Mouse (Mus musculus): ENCODE measurements around the gene Cdk20. TPM values are rescaled to one million over a fixed set of nuclear protein-coding genes. Genes with fewer than 3 reads are reported as not detected.

The Cdk20 gene
- total and polyA plus RNA-seq, 3 experiments, result 0.21 to 2.2 (median 1.5) TPM

DNA sequence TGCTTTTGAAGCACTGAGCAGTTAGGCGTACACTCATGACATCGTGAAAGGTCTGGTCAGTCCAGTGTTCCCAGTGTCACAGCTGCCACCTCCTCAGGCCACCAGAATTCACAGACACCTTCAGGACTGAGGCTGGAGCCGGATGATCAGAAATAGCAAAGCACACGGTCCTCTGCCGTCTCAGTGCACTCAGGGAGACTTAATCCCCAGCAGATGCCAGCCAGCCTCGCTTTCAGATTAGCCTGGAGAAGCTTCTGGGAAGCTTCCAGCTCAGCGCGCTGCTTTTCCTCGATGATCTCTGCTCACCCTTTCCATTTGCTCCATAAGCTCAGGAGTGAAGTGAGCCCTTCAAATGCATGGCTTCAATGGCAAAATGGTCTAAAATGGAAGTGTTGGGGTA is 33.1 kb downstream of the Cdk20 start:
- TF ChIP-seq BHLHE40 (IDR thresholded peaks at IDR 0.05; ENCODE audit: low read depth, low read length) (no peak), NRF1 (IDR thresholded peaks at IDR 0.05; ENCODE audit: low read depth, low read length) (no peak), MAFK (IDR thresholded peaks at IDR 0.05; ENCODE audit: insufficient replicate concordance, low read length) (no peak), SIN3A (IDR thresholded peaks at IDR 0.05; ENCODE audit: low read length) (no peak), MAZ (IDR thresholded peaks at IDR 0.05; ENCODE audit: low read depth, low read length) (no peak), CTCF (conservative IDR thresholded peaks at IDR 0.05 in 1 of 2, IDR thresholded peaks at IDR 0.05 in 1 of 2; ENCODE audit: low read depth in 2 of 2, low read length in 2 of 2) (no peak), TBP (conservative IDR thresholded peaks at IDR 0.05; ENCODE audit: low read depth, low read length) (no peak)
- no peak overlapping the region for H3K4me2 ChIP-seq (ENCODE audit: insufficient read depth, low read depth, poor library complexity, severe bottlenecking)
- H3K4me1 ChIP-seq (ENCODE audit: control insufficient read depth in 1 of 2, insufficient read depth in 2 of 2), result no peaks in the 10 kb centered on the region
- H3K4me3 ChIP-seq (replicated peaks in 1 of 3; ENCODE audit: low read depth in 2 of 3, low read length in 2 of 3, poor library complexity in 1 of 3), result no peak overlapping the region
- in situ Hi-C loops (cut with MboI; ENCODE audit: low pct_ligation_motif_present, low pct_unique_long_range_greater_than_20kb, low sequenced_read_pairs) (no loop called here), dilution Hi-C loops (cut with MboI; ENCODE audit: extremely low pct_ligation_motif_present, extremely low pct_unique_long_range_greater_than_20kb, low sequenced_read_pairs) (no loop called here)
- peaks cover 2% of the 10 kb centered on the region for H3K9me3 ChIP-seq (replicated peaks; ENCODE audit: low read length)
- DNase-seq (ENCODE audit: extremely low read depth), result no peak
- no peaks in the 10 kb centered on the region for H3K79me2 ChIP-seq (replicated peaks; ENCODE audit: control insufficient read depth, extremely low read depth, insufficient read depth, poor library complexity, severe bottlenecking)
- H3K36me3 ChIP-seq (replicated peaks in 1 of 2; ENCODE audit: control insufficient read depth in 1 of 2, insufficient read depth in 1 of 2, low read length in 1 of 2), result no peaks in the 10 kb centered on the region
- no peaks in the 10 kb centered on the region for H3K27me3 ChIP-seq (replicated peaks)
- no peak overlapping the region for H3K27ac ChIP-seq (ENCODE audit: insufficient read depth, low read depth)
- H3K9ac ChIP-seq (ENCODE audit: insufficient read depth, low read depth), result no peak overlapping the region

DNA sequence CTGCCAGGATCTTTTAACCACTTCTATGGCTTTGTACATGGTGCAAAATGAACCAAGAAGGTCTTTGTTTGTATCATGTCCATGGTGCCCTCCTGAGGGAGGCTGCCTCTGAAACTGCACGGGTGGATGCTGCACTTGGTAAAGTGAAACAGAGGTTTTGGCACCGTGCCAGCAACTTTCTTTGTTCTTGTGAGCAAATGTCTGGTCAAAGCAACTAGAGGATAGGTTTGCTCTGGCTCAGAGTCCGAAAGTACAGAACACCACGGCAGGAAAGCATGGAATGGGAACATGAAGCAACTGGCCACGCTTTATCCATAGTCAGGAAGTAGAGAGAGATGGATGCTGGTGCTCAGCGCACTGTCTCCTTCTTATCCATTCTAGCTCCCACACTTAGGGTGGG is 35.8 kb downstream of the Cdk20 start:
- Histone ChIP-seq H3K27me3 (replicated peaks) (no peaks in the 10 kb centered on the region), H3K79me2 (replicated peaks; ENCODE audit: control insufficient read depth, extremely low read depth, insufficient read depth, poor library complexity, severe bottlenecking) (no peaks in the 10 kb centered on the region), H3K4me3 (replicated peaks in 1 of 3; ENCODE audit: low read depth in 2 of 3, low read length in 2 of 3, poor library complexity in 1 of 3) (no peak overlapping the region), H3K4me2 (ENCODE audit: insufficient read depth, low read depth, poor library complexity, severe bottlenecking) (no peak overlapping the region), H3K4me1 (ENCODE audit: control insufficient read depth in 1 of 2, insufficient read depth in 2 of 2) (no peaks in the 10 kb centered on the region), H3K9ac (ENCODE audit: insufficient read depth, low read depth) (no peak overlapping the region), H3K27ac (ENCODE audit: insufficient read depth, low read depth) (no peak overlapping the region), H3K9me3 (replicated peaks; ENCODE audit: low read length) (no peaks in the 10 kb centered on the region), H3K36me3 (replicated peaks in 1 of 2; ENCODE audit: control insufficient read depth in 1 of 2, insufficient read depth in 1 of 2, low read length in 1 of 2) (no peaks in the 10 kb centered on the region)
- TF ChIP-seq HCFC1 (IDR thresholded peaks at IDR 0.05; ENCODE audit: low read depth, low read length), result no peak
- TF ChIP-seq ZMIZ1 (IDR thresholded peaks at IDR 0.05; ENCODE audit: low read depth, low read length), result no peak
- TF ChIP-seq TBP (conservative IDR thresholded peaks at IDR 0.05; ENCODE audit: low read depth, low read length), result no peak
- no peak for TF ChIP-seq CHD1 (IDR thresholded peaks at IDR 0.05; ENCODE audit: low read depth, low read length)
- no peak for TF ChIP-seq CTCF (conservative IDR thresholded peaks at IDR 0.05 in 1 of 2, IDR thresholded peaks at IDR 0.05 in 1 of 2; ENCODE audit: low read depth in 2 of 2, low read length in 2 of 2)
- no peak for TF ChIP-seq JUN (IDR thresholded peaks at IDR 0.05; ENCODE audit: insufficient read depth, low read depth, low read length)
- no peak for TF ChIP-seq MAX (IDR thresholded peaks at IDR 0.05; ENCODE audit: low read length)
- TF ChIP-seq ZNF384 (IDR thresholded peaks at IDR 0.05; ENCODE audit: low read depth, low read length), result no peak
- no peak for TF ChIP-seq MYC (IDR thresholded peaks at IDR 0.05; ENCODE audit: low read depth, low read length)
- in situ Hi-C loops (cut with MboI; ENCODE audit: low pct_ligation_motif_present, low pct_unique_long_range_greater_than_20kb, low sequenced_read_pairs) (no loop called here), dilution Hi-C loops (cut with MboI; ENCODE audit: extremely low pct_ligation_motif_present, extremely low pct_unique_long_range_greater_than_20kb, low sequenced_read_pairs) (no loop called here)
- no peak for DNase-seq (ENCODE audit: extremely low read depth)

- Histone ChIP-seq H3K36me3 (replicated peaks in 1 of 2; ENCODE audit: control insufficient read depth in 1 of 2, insufficient read depth in 1 of 2, low read length in 1 of 2) (no peaks in the 10 kb centered on the region), H3K9me3 (replicated peaks; ENCODE audit: low read length) (no peaks in the 10 kb centered on the region)
Observed at GRCm38 (mm10) chr13:64477968-64478367, 45.9 kb downstream of the Cdk20 start.

More at GRCm38 (mm10) chr13:64477968-64478367, 45.9 kb downstream of the Cdk20 start:
- no peak for TF ChIP-seq RCOR1 (conservative IDR thresholded peaks at IDR 0.05; ENCODE audit: low read depth, low read length)
- TF ChIP-seq JUND (conservative IDR thresholded peaks at IDR 0.05; ENCODE audit: low read depth, low read length), result no peak
- TF ChIP-seq E2F4 (IDR thresholded peaks at IDR 0.05; ENCODE audit: insufficient replicate concordance, low read depth, low read length), result no peak
- TF ChIP-seq UBTF (IDR thresholded peaks at IDR 0.05; ENCODE audit: low read depth, low read length), result no peak
- TF ChIP-seq USF2 (conservative IDR thresholded peaks at IDR 0.05; ENCODE audit: low read depth, low read length), result no peak
- TF ChIP-seq ZNF384 (IDR thresholded peaks at IDR 0.05; ENCODE audit: low read depth, low read length), result no peak
- TF ChIP-seq HCFC1 (IDR thresholded peaks at IDR 0.05; ENCODE audit: low read depth, low read length), result no peak
- TF ChIP-seq NRF1 (IDR thresholded peaks at IDR 0.05; ENCODE audit: low read depth, low read length), result no peak
- TF ChIP-seq POLR2AphosphoS2 (IDR thresholded peaks at IDR 0.05; ENCODE audit: low read depth, low read length), result no peak
- no peak for TF ChIP-seq USF1 (IDR thresholded peaks at IDR 0.05; ENCODE audit: low read depth, low read length)
- no peak for TF ChIP-seq MAZ (IDR thresholded peaks at IDR 0.05; ENCODE audit: low read depth, low read length)
- no peak for TF ChIP-seq BHLHE40 (IDR thresholded peaks at IDR 0.05; ENCODE audit: low read depth, low read length)
- no peak for TF ChIP-seq SMC3 (IDR thresholded peaks at IDR 0.05; ENCODE audit: low read depth, low read length)
- TF ChIP-seq TCF12 (IDR thresholded peaks at IDR 0.05; ENCODE audit: low read depth, low read length), result no peak
- no peak for TF ChIP-seq POLR2A (IDR thresholded peaks at IDR 0.05; ENCODE audit: low read depth, low read length)
- no peak for TF ChIP-seq CHD2 (IDR thresholded peaks at IDR 0.05; ENCODE audit: low read length)
- TF ChIP-seq ZKSCAN1 (IDR thresholded peaks at IDR 0.05; ENCODE audit: borderline replicate concordance, low read depth, low read length), result no peak
- no peak for TF ChIP-seq ETS1 (conservative IDR thresholded peaks at IDR 0.05; ENCODE audit: low read depth, low read length)
- TF ChIP-seq SIN3A (IDR thresholded peaks at IDR 0.05; ENCODE audit: low read length), result no peak
- Histone ChIP-seq H3K4me3 (replicated peaks in 1 of 3; ENCODE audit: low read depth in 2 of 3, low read length in 2 of 3, poor library complexity in 1 of 3) (no peak overlapping the region), H3K27ac (ENCODE audit: insufficient read depth, low read depth) (no peak overlapping the region), H3K4me1 (ENCODE audit: control insufficient read depth in 1 of 2, insufficient read depth in 2 of 2) (no peaks in the 10 kb centered on the region), H3K9ac (ENCODE audit: insufficient read depth, low read depth) (no peak overlapping the region), H3K4me2 (ENCODE audit: insufficient read depth, low read depth, poor library complexity, severe bottlenecking) (no peak overlapping the region), H3K79me2 (replicated peaks; ENCODE audit: control insufficient read depth, extremely low read depth, insufficient read depth, poor library complexity, severe bottlenecking) (no peaks in the 10 kb centered on the region), H3K27me3 (replicated peaks) (no peaks in the 10 kb centered on the region)
- in situ Hi-C loops (cut with MboI; ENCODE audit: low pct_ligation_motif_present, low pct_unique_long_range_greater_than_20kb, low sequenced_read_pairs) (no loop called here), dilution Hi-C loops (cut with MboI; ENCODE audit: extremely low pct_ligation_motif_present, extremely low pct_unique_long_range_greater_than_20kb, low sequenced_read_pairs) (no loop called here)
- DNase-seq (ENCODE audit: extremely low read depth), result no peak
